Mouse (Mus musculus): ENCODE results near the gene Lhx5. TPM values are rescaled to one million over a fixed set of nuclear protein-coding genes. Genes with fewer than 3 reads are reported as not detected.

Gene Lhx5
- polyA plus RNA-seq, 1 experiment = 0.38 TPM

DNA sequence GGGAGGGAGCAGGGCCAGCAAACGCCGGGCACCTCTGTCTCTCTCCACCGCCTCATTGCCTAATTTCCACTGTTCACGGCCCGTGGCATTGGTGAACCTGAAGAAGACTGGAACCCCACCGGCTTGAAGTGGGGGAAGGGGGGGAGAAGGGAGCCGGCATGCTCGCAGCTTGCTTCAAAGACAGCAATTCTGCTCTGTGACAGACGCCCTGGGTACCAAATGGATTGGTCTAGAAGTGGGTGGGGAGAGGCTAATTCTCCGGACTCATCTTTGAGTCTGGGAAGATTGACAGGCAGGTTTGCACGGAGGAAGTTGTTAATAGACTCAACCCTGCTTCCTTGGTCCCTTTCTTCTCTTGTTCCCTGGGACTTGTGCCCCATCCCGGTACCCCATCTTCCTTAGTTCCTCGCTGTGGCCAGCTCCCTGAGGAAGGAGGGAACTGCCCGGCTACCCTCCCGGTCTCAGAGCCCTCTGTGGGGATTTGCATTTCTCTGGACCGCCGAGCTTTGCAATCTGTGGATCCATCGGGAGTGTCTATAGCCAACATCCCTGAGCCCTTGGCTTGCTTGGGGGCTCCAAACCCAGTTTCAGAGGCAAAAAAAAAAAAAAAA lies 5.5 kb downstream of the Lhx5 start:
- Histone ChIP-seq H3K27me3 (ENCODE audit: control insufficient read depth, insufficient read depth, low read length) (peaks cover 82% of the 10 kb centered on the region), H3K27ac (ENCODE audit: insufficient read depth, low read depth, low read length) (no peak overlapping the region), H3K4me1 (ENCODE audit: control insufficient read depth, insufficient read depth, insufficient read length, low read length) (peaks cover 10% of the 10 kb centered on the region), H3K36me3 (ENCODE audit: control insufficient read depth, insufficient read depth, low read length) (no peaks in the 10 kb centered on the region), H3K4me3 (ENCODE audit: low read depth, low read length) (peak overlapping the region; percentile 64)
- WGBS = 2% methylated on average over 18 of the region's 18 CpGs
- TF ChIP-seq POLR2A (IDR thresholded peaks at IDR 0.05; ENCODE audit: low read depth, low read length) (no peak), CTCF (IDR thresholded peaks at IDR 0.05; ENCODE audit: extremely low read depth, insufficient read length, insufficient replicate concordance, low read depth, low read length) (no peak)

DNA sequence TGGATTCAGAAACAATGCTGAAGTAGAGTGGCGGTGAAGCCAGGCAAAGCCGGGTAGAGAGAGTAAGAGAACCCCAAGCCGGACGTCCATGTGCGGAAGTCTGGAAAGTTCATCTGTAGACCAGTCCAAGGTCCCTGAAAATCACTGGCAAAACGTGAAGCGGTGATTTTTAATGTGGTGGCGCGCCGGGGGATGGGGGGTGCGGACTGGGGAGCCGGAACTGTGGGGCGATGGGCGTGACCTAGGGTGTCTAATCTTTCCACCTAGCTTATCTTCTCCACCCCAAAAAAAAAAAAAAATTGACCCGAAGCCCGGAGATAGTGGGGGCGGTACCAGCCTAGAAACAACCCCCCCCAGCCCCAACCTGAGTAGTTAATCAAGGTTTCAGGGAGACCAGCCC lies 6.0 kb downstream of the Lhx5 start:
- 1% methylated on average over 17 of the region's 17 CpGs for WGBS
- no peak for TF ChIP-seq POLR2A (IDR thresholded peaks at IDR 0.05; ENCODE audit: low read depth, low read length)
- TF ChIP-seq CTCF (IDR thresholded peaks at IDR 0.05; ENCODE audit: extremely low read depth, insufficient read length, insufficient replicate concordance, low read depth, low read length) = peak; percentile 15; the same call in 1 of the 2 replicates
- H3K27ac ChIP-seq (ENCODE audit: insufficient read depth, low read depth, low read length) = no peak overlapping the region
- no peaks in the 10 kb centered on the region for H3K36me3 ChIP-seq (ENCODE audit: control insufficient read depth, insufficient read depth, low read length)
- no peak overlapping the region for H3K4me3 ChIP-seq (ENCODE audit: low read depth, low read length)
- peaks cover 10% of the 10 kb centered on the region for H3K4me1 ChIP-seq (ENCODE audit: control insufficient read depth, insufficient read depth, insufficient read length, low read length)
- H3K27me3 ChIP-seq (ENCODE audit: control insufficient read depth, insufficient read depth, low read length) = peaks cover 77% of the 10 kb centered on the region

DNA sequence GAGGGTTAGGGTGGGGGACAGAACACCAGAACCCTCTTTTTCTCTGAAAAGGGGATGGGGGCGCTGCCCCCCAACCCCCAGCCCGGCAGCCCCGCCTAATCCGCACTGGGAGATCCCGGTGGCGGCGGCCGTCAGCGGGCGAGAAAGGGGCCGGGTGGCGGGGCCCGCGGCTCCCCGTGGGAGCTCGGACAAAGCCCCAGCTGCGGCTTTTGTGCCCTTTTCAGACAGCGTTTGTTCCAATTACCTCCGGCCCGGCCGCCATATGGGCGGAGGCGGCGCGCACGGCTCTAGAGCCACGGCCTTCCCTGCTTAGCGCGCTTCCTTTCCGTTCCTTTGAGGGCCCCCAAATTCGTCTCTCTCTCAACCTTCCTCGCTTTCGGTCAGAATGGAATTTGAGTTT lies 6.5 kb downstream of the Lhx5 start:
- 1% methylated on average over 33 of the region's 33 CpGs for WGBS
- Histone ChIP-seq H3K27ac (ENCODE audit: insufficient read depth, low read depth, low read length) (no peak overlapping the region), H3K27me3 (ENCODE audit: control insufficient read depth, insufficient read depth, low read length) (peaks cover 73% of the 10 kb centered on the region), H3K4me3 (ENCODE audit: low read depth, low read length) (0 out of 2 replicates have a peak overlapping the region, but pooled peaks have one; percentile 6), H3K4me1 (ENCODE audit: control insufficient read depth, insufficient read depth, insufficient read length, low read length) (peaks cover 10% of the 10 kb centered on the region), H3K36me3 (ENCODE audit: control insufficient read depth, insufficient read depth, low read length) (no peaks in the 10 kb centered on the region)
- no peak for TF ChIP-seq CTCF (IDR thresholded peaks at IDR 0.05; ENCODE audit: extremely low read depth, insufficient read length, insufficient replicate concordance, low read depth, low read length)
- TF ChIP-seq POLR2A (IDR thresholded peaks at IDR 0.05; ENCODE audit: low read depth, low read length) = no peak

DNA sequence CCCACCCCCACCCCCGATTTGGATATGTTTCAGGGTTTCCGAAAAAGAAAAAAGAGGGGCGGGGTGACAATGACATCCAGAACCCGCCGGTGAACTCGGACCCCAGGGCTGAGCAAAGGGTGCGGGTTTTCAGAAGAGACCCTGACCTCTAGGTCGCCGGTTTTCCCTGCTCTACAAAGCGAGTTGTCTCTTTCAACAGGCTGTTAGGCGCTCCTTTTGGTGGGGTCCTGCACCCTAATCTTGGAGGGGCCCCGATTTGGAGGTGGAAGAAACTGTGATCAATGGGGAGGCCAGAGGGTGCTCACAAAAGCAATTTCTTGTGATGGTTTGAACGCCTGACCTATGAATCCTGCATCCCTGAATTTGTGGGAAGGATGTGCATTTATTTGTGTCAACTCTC lies 7.0 kb downstream of the Lhx5 start:
- Histone ChIP-seq H3K4me3 (ENCODE audit: low read depth, low read length) (no peak overlapping the region), H3K27ac (ENCODE audit: insufficient read depth, low read depth, low read length) (no peak overlapping the region), H3K36me3 (ENCODE audit: control insufficient read depth, insufficient read depth, low read length) (no peaks in the 10 kb centered on the region), H3K4me1 (ENCODE audit: control insufficient read depth, insufficient read depth, insufficient read length, low read length) (peaks cover 10% of the 10 kb centered on the region), H3K27me3 (ENCODE audit: control insufficient read depth, insufficient read depth, low read length) (peaks cover 69% of the 10 kb centered on the region)
- 9% methylated on average over 13 of the region's 13 CpGs for WGBS
- no peak for TF ChIP-seq CTCF (IDR thresholded peaks at IDR 0.05; ENCODE audit: extremely low read depth, insufficient read length, insufficient replicate concordance, low read depth, low read length)
- no peak for TF ChIP-seq POLR2A (IDR thresholded peaks at IDR 0.05; ENCODE audit: low read depth, low read length)

DNA sequence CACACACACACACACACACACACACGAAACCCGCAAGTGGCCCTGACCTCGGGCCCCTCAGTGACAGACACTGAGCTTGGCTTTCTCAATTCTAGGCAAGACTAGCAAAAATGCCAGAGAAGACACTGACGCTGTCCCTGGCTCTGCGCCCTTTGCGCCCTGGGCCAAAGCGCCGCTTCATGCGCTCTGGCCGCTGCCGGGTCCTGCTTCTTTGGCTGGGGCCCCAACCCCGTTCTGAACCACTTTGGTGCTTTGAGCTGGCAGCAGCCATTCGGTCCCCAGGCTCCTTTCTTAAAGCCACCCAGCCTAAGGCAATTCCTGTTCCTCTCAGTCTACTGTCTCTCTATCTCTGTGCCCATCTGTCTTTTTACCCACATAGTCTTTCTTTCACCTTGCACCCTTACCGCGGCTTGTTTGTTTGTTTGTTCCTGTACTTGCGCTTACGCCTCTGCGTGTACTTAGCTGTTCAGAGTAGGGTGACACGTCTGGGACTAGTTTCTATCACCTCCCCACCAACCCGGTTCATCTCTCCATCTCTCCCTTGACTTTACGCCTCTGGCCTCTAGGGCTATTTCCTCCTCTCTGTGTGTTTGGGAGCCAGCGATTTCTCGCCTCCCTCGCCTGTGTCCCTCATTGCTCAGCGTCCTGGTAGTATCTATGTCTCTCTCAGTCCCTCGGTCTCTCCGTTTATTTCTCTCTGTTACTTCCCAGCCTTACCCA lies 7.7 kb downstream of the Lhx5 start:
- Histone ChIP-seq H3K4me3 (ENCODE audit: low read depth, low read length) (no peak overlapping the region), H3K27ac (ENCODE audit: insufficient read depth, low read depth, low read length) (no peak overlapping the region), H3K36me3 (ENCODE audit: control insufficient read depth, insufficient read depth, low read length) (no peaks in the 10 kb centered on the region), H3K4me1 (ENCODE audit: control insufficient read depth, insufficient read depth, insufficient read length, low read length) (peaks cover 10% of the 10 kb centered on the region), H3K27me3 (ENCODE audit: control insufficient read depth, insufficient read depth, low read length) (peaks cover 63% of the 10 kb centered on the region)
- TF ChIP-seq POLR2A (IDR thresholded peaks at IDR 0.05; ENCODE audit: low read depth, low read length) (no peak), CTCF (IDR thresholded peaks at IDR 0.05; ENCODE audit: extremely low read depth, insufficient read length, insufficient replicate concordance, low read depth, low read length) (no peak)
- WGBS = 8% methylated on average over 27 of the region's 27 CpGs

DNA sequence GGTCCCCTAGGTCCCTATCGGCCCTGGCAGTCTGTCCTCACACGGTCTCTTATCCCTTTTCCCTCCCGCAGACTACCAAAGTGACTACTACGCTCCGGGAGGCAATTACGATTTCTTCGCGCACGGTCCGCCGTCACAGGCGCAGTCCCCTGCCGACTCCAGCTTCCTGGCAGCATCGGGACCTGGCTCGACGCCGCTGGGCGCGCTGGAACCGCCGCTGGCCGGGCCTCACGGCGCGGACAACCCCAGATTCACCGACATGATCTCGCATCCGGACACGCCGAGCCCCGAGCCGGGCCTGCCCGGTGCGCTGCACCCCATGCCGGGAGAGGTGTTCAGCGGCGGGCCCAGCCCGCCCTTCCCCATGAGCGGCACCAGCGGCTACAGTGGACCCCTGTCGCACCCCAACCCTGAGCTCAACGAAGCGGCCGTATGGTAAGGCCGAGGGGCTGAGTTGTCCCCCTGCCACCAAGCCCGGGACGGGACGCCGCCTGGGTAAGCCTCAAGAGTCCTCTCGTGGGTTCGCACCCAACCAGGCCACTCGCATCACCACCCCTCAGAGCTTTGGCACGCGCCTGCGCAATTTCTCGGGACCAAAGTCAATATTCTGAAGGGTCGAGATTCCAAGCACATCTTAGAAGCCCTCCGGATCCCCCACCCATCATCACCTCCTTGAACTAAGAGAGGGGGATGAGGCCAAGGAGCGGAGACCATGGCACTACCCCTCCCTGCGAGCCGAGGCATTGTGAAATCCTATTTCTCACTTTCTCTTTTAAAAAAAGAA lies 8.6 kb downstream of the Lhx5 start:
- Histone ChIP-seq H3K4me3 (ENCODE audit: low read depth, low read length) (peak overlapping the region; percentile 39), H3K36me3 (ENCODE audit: control insufficient read depth, insufficient read depth, low read length) (no peaks in the 10 kb centered on the region), H3K4me1 (ENCODE audit: control insufficient read depth, insufficient read depth, insufficient read length, low read length) (peaks cover 10% of the 10 kb centered on the region), H3K27ac (ENCODE audit: insufficient read depth, low read depth, low read length) (no peak overlapping the region), H3K27me3 (ENCODE audit: control insufficient read depth, insufficient read depth, low read length) (peaks cover 54% of the 10 kb centered on the region)
- 2% methylated on average over 61 of the region's 61 CpGs for WGBS
- TF ChIP-seq POLR2A (IDR thresholded peaks at IDR 0.05; ENCODE audit: low read depth, low read length) (no peak), CTCF (IDR thresholded peaks at IDR 0.05; ENCODE audit: extremely low read depth, insufficient read length, insufficient replicate concordance, low read depth, low read length) (no peak)

DNA sequence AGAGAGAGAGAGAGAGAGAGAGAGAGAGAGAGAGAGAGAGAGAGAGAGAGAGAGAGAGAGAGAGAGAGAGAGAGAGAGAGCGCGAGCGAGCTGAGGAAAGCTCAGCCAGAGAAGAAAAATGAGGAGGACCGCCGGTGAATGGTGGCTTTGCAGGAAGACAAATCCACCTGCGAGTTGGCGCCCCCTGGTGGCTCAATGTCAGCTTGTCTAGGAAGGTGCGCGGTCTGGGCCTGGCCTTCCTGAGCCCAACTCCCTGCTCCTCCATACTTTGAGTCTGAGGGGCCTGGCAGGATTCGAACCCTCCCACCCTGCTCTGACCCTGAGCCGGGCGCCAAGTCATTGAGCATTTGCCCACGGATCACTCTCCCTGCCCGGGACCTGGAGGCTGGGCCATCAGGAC lies 9.2 kb downstream of the Lhx5 start:
- peaks cover 47% of the 10 kb centered on the region for H3K27me3 ChIP-seq (ENCODE audit: control insufficient read depth, insufficient read depth, low read length)
- peaks cover 9% of the 10 kb centered on the region for H3K4me1 ChIP-seq (ENCODE audit: control insufficient read depth, insufficient read depth, insufficient read length, low read length)
- H3K27ac ChIP-seq (ENCODE audit: insufficient read depth, low read depth, low read length) = no peak overlapping the region
- TF ChIP-seq POLR2A (IDR thresholded peaks at IDR 0.05; ENCODE audit: low read depth, low read length) (no peak), CTCF (IDR thresholded peaks at IDR 0.05; ENCODE audit: extremely low read depth, insufficient read length, insufficient replicate concordance, low read depth, low read length) (peak; percentile 90)
- no peaks in the 10 kb centered on the region for H3K36me3 ChIP-seq (ENCODE audit: control insufficient read depth, insufficient read depth, low read length)
- 5% methylated on average over 14 of the region's 14 CpGs for WGBS
- H3K4me3 ChIP-seq (ENCODE audit: low read depth, low read length) = peak overlapping the region; percentile 39
